Mouse (Mus musculus): Measurements from ENCODE around the gene Gramd2. TPM values are rescaled to one million over a fixed set of nuclear protein-coding genes. Genes with fewer than 3 reads are reported as not detected.
"Not testable (repeated sequence)": the region's sequence is repeated elsewhere in the genome, so short reads cannot be mapped to it uniquely, and the experiment has no call there.

The Gramd2 gene
- total RNA-seq, 1 experiment from 2014 or later, result 1.2 TPM

- no peak for ATAC-seq (replicated peaks in 1 of 2; ENCODE audit: insufficient read depth in 1 of 2, low FRiP score in 2 of 2, low TSS enrichment in 1 of 2, low read depth in 1 of 2, poor library complexity in 2 of 2, severe bottlenecking in 2 of 2)
Observed at GRCm38 (mm10) chr9:59748387-59748786, 68.4 kb downstream of the Gramd2 start.

- ATAC-seq (replicated peaks in 1 of 2; ENCODE audit: insufficient read depth in 1 of 2, low FRiP score in 2 of 2, low TSS enrichment in 1 of 2, low read depth in 1 of 2, poor library complexity in 2 of 2, severe bottlenecking in 2 of 2), result no peak
Observed at GRCm38 (mm10) chr9:59748969-59749368, 69.0 kb downstream of the Gramd2 start.

- no peak for ATAC-seq (replicated peaks in 1 of 2; ENCODE audit: insufficient read depth in 1 of 2, low FRiP score in 2 of 2, low TSS enrichment in 1 of 2, low read depth in 1 of 2, poor library complexity in 2 of 2, severe bottlenecking in 2 of 2)
Observed at GRCm38 (mm10) chr9:59749581-59750265, 69.8 kb downstream of the Gramd2 start.

- ATAC-seq (replicated peaks in 1 of 2; ENCODE audit: insufficient read depth in 1 of 2, low FRiP score in 2 of 2, low TSS enrichment in 1 of 2, low read depth in 1 of 2, poor library complexity in 2 of 2, severe bottlenecking in 2 of 2), result peak; percentile 88 to 90
Observed at GRCm38 (mm10) chr9:59750267-59751065, 70.5 kb downstream of the Gramd2 start, which contains the start of the genes Senp8 and Myo9a. TSS of gene Senp8 (minus strand) at chr9:59750710. TSS of gene Myo9a (plus strand) at chr9:59750896.

- peak; percentile 62 to 79 for ATAC-seq (replicated peaks in 1 of 2; ENCODE audit: insufficient read depth in 1 of 2, low FRiP score in 2 of 2, low TSS enrichment in 1 of 2, low read depth in 1 of 2, poor library complexity in 2 of 2, severe bottlenecking in 2 of 2)
Observed at GRCm38 (mm10) chr9:59751066-59751581, 71.2 kb downstream of the Gramd2 start.

- ATAC-seq (replicated peaks in 1 of 2; ENCODE audit: insufficient read depth in 1 of 2, low FRiP score in 2 of 2, low TSS enrichment in 1 of 2, low read depth in 1 of 2, poor library complexity in 2 of 2, severe bottlenecking in 2 of 2), result no peak
Observed at GRCm38 (mm10) chr9:59751966-59752365, 72.0 kb downstream of the Gramd2 start.

GRCm38 (mm10) chr9:59755199-59755598, 75.3 kb downstream of the Gramd2 start:
- ATAC-seq (replicated peaks in 1 of 2; ENCODE audit: insufficient read depth in 1 of 2, low FRiP score in 2 of 2, low TSS enrichment in 1 of 2, low read depth in 1 of 2, poor library complexity in 2 of 2, severe bottlenecking in 2 of 2), result no peak

GRCm38 (mm10) chr9:59757016-59757415, 77.1 kb downstream of the Gramd2 start:
- ATAC-seq (replicated peaks in 1 of 2; ENCODE audit: insufficient read depth in 1 of 2, low FRiP score in 2 of 2, low TSS enrichment in 1 of 2, low read depth in 1 of 2, poor library complexity in 2 of 2, severe bottlenecking in 2 of 2), result not testable (repeated sequence)

- ATAC-seq (replicated peaks in 1 of 2; ENCODE audit: insufficient read depth in 1 of 2, low FRiP score in 2 of 2, low TSS enrichment in 1 of 2, low read depth in 1 of 2, poor library complexity in 2 of 2, severe bottlenecking in 2 of 2), result no peak
Observed at GRCm38 (mm10) chr9:59760515-59760914, 80.6 kb downstream of the Gramd2 start.

GRCm38 (mm10) chr9:59766966-59767461, 87.1 kb downstream of the Gramd2 start:
- ATAC-seq (replicated peaks in 1 of 2; ENCODE audit: insufficient read depth in 1 of 2, low FRiP score in 2 of 2, low TSS enrichment in 1 of 2, low read depth in 1 of 2, poor library complexity in 2 of 2, severe bottlenecking in 2 of 2), result not testable (repeated sequence)

Other genes with a start within 250 kb of the Gramd2 start
- gene Arih1, start 193.5 kb upstream of the Gramd2 start, total RNA-seq (2017), result 98.4 and 161 TPM in 2 replicates
- gene Hexa, start 140.6 kb upstream of the Gramd2 start, total RNA-seq (2017), result 62.5 and 69.7 TPM in 2 replicates
- gene Tmem202, start 140.3 kb upstream of the Gramd2 start, total RNA-seq (2017), result not detected in 2 replicates
- not detected in 2 replicates for gene Celf6, start 102.2 kb upstream of the Gramd2 start, total RNA-seq (2017)
- 38.2 and 38.8 TPM in 2 replicates for gene Parp6, start 62.9 kb upstream of the Gramd2 start, total RNA-seq (2017)
- 547 and 732 TPM in 2 replicates for gene Pkm, start 23.8 kb upstream of the Gramd2 start, total RNA-seq (2017)
- gene Senp8, start 70.6 kb downstream of the Gramd2 start, total RNA-seq (2017), result 4.8 and 11.2 TPM in 2 replicates
- gene Myo9a, start 70.8 kb downstream of the Gramd2 start, total RNA-seq (2017), result 14.9 and 27.3 TPM in 2 replicates